Mouse (Mus musculus) ES-Bruce4 (cell line): ENCODE data around the gene Tst.

Experiments used
- CTCF ChIP-seq: IDR thresholded peaks from one replicate; pipeline ENCODE4 v1.8.1; 2011; ENCODE audit warnings: low read depth, low read length
- POLR2A ChIP-seq: IDR thresholded peaks from one replicate; pipeline ENCODE4 v1.8.1; 2011; ENCODE audit warnings: low read length; ENCODE audit not compliant: insufficient read depth

DNA sequence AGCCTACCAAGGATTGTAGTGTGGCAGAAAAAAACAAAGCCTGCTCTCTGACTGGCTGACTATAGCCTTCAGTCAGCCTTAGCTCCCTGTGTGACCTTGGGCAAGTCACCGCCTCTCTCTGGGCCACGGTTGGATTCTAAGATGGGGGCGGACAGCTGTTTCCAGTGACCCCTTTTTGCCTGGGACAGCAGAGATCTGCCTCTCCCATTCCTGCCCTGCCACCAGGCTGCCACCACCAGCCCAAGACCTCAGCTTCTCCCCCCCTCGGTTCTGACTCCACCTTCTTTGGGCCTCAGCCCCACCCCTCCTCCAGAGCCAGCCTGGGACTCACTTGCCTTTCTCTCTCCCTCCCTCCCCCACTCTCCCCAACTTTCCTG, 32.3 kb upstream of the Tst start:
- TF ChIP-seq CTCF, result no peak
- TF ChIP-seq POLR2A, result no peak
